Mouse (Mus musculus) lung, embryonic 16.5 days (tissue): ENCODE results near the gene Shmt1. TPM values are rescaled to one million over a fixed set of nuclear protein-coding genes. Genes with fewer than 3 reads are reported as not detected.

ENCODE experiments used
- ATAC-seq: fragments of 200-750 bp; cut with Nextera tagmentation; 2 replicates; pipeline ENCODE4 v1.8.0; 2017; ENCODE audit warnings: low read depth, mild to moderate bottlenecking, moderate library complexity
- H3K27ac ChIP-seq: fragments of 300-500 bp; sonication (generic); 2 replicates; pipeline ENCODE4 v1.5.1; 2014; ENCODE audit warnings: mild to moderate bottlenecking, control low read depth, low read length
- H3K27me3 ChIP-seq: fragments of 300-500 bp; sonication (generic); 2 replicates; pipeline ENCODE4 v1.6.1; 2014; ENCODE audit warnings: low read depth, low read length, mixed read lengths; ENCODE audit not compliant: control insufficient read depth, insufficient read depth
- H3K36me3 ChIP-seq: fragments of 300-500 bp; sonication (generic); 2 replicates; pipeline ENCODE4 v1.6.1; 2014; ENCODE audit warnings: low read length; ENCODE audit not compliant: control insufficient read depth, insufficient read depth
- H3K4me1 ChIP-seq: fragments of 300-500 bp; sonication (generic); replicated peaks from 2 replicates; pipeline ENCODE4 v1.6.1; 2014; ENCODE audit warnings: low read length, mixed read lengths; ENCODE audit not compliant: control insufficient read depth, insufficient read depth
- H3K4me2 ChIP-seq: fragments of 300-500 bp; sonication (generic); 2 replicates; pipeline ENCODE4 v1.6.1; 2014; ENCODE audit warnings: low read depth, low read length, control low read depth
- H3K4me3 ChIP-seq: fragments of 300-500 bp; sonication (generic); 2 replicates; pipeline ENCODE4 v1.5.1; 2014; ENCODE audit warnings: mild to moderate bottlenecking, low read length, control low read depth
- H3K9ac ChIP-seq: fragments of 300-500 bp; sonication (generic); 2 replicates; pipeline ENCODE4 v1.6.1; 2014; ENCODE audit warnings: low read length, control low read depth
- H3K9me3 ChIP-seq: fragments of 300-500 bp; sonication (generic); 2 replicates; pipeline ENCODE4 v1.6.1; 2016; ENCODE audit warnings: low read length; ENCODE audit not compliant: control insufficient read depth
- WGBS: fragments of 180-500 bp; shearing (Covaris S2); extraction: QIAGEN DNeasy Blood & Tissue Kit; methylation state at CpG from one replicate; pipeline ENCODE4 v1.1.7; 2014; 5-methylcytosine and 5-hydroxymethylcytosine counted together
- polyA plus RNA-seq: library from polyadenylated mRNA; unstranded; fragments of >200 nt; fragmentation: Nextera tagmentation; extraction: Ambion mirVana; gene quantifications from 2 replicates; pipeline ENCODE4 v1.2.1, GENCODE M21; 2015

The Shmt1 gene
- polyA plus RNA-seq, 1 experiment from 2014 or later, result 47.1 TPM

- ATAC-seq, result no peak
- Histone ChIP-seq H3K27me3 (no peaks in the 10 kb centered on the region), H3K4me2 (no peak overlapping the region), H3K9me3 (no peaks in the 10 kb centered on the region), H3K4me1 (no peaks in the 10 kb centered on the region), H3K4me3 (no peak overlapping the region), H3K9ac (no peak overlapping the region), H3K36me3 (peaks cover 20% of the 10 kb centered on the region), H3K27ac (no peak overlapping the region)
- WGBS, result 84% methylated on average over 3 of the region's 3 CpGs
Measured at GRCm38 (mm10) chr11:60761681-60762080, 49.8 kb downstream of the Shmt1 start.

DNA sequence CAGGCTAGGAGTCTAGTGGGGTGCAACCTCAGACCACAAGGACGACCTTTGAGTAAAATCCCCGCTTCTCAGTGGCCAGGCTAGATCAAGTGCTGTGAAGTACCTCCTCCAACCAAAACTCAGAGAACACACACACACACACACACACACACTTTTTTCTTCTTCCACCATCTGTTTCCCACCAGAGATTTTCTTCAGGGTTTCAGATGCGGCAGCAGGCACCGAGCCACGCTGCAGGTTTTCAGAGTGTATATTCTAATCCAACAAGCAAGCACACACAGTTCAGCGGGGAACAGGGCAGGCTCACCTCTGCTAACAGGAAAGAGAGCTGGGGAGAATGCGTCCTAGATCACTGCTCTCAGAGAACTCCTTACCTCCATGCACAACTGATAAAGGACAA is 55.9 kb downstream of the Shmt1 start:
- no peak for ATAC-seq
- no peak overlapping the region for H3K9ac ChIP-seq
- no peaks in the 10 kb centered on the region for H3K9me3 ChIP-seq
- no peak overlapping the region for H3K4me3 ChIP-seq
- peaks cover 44% of the 10 kb centered on the region for H3K36me3 ChIP-seq
- H3K27ac ChIP-seq, result no peak overlapping the region
- no peaks in the 10 kb centered on the region for H3K27me3 ChIP-seq
- WGBS, result 90% methylated on average over 7 of the region's 7 CpGs
- no peak overlapping the region for H3K4me2 ChIP-seq
- no peaks in the 10 kb centered on the region for H3K4me1 ChIP-seq

DNA sequence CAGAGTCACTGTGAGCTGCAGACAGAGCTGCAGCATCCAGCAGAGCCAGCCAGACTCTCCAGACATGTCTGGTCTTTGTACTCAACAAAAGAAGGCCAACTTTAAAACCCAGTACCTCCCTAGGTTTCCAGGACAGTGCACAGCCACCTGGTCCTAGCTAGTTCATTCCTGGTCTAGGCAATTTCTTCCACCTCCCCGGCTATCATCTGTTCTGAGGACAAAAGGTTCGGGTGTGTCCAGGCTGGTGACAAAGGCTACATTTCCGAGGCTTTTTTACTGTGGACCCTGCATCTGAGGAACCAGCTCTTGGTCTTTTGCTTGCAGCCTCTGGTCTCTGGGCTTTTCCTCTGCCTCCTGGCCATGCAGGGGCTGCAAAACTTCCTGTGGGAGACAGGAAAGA is 71.2 kb downstream of the Shmt1 start:
- ATAC-seq, result no peak
- H3K36me3 ChIP-seq, result peaks cover 12% of the 10 kb centered on the region
- no peak overlapping the region for H3K4me3 ChIP-seq
- H3K27me3 ChIP-seq, result no peaks in the 10 kb centered on the region
- WGBS, result 76% methylated on average over 3 of the region's 3 CpGs
- H3K9me3 ChIP-seq, result no peaks in the 10 kb centered on the region
- no peak overlapping the region for H3K27ac ChIP-seq
- H3K4me1 ChIP-seq, result no peaks in the 10 kb centered on the region
- H3K9ac ChIP-seq, result no peak overlapping the region
- H3K4me2 ChIP-seq, result no peak overlapping the region

Other genes with a start within 250 kb of the Shmt1 start
- 51.3 TPM in 2 replicates for gene Llgl1, start 112.0 kb downstream of the Shmt1 start, polyA plus RNA-seq
- gene Flii, start 84.5 kb downstream of the Shmt1 start, polyA plus RNA-seq, result 90.8 and 98.7 TPM in 2 replicates
- gene Mief2, start 83.3 kb downstream of the Shmt1 start, polyA plus RNA-seq, result 13.9 and 14.0 TPM in 2 replicates
- 13.9 and 17.3 TPM in 2 replicates for gene Top3a, start 34.4 kb downstream of the Shmt1 start, polyA plus RNA-seq
- 5.5 and 5.8 TPM in 2 replicates for gene Smcr8, start 34.2 kb downstream of the Shmt1 start, polyA plus RNA-seq
- gene Dhrs7b, start 18.9 kb upstream of the Shmt1 start, polyA plus RNA-seq, result 38.7 and 42.0 TPM in 2 replicates
- 57.6 and 62.5 TPM in 2 replicates for gene Tmem11, start 67.6 kb upstream of the Shmt1 start, polyA plus RNA-seq
- 19.9 and 21.6 TPM in 2 replicates for gene Natd1, start 103.0 kb upstream of the Shmt1 start, polyA plus RNA-seq
- 110 and 114 TPM in 2 replicates for gene Map2k3, start 120.3 kb upstream of the Shmt1 start, polyA plus RNA-seq
- gene Kcnj12, start 210.8 kb upstream of the Shmt1 start, polyA plus RNA-seq, result 0.41 and 0.67 TPM in 2 replicates